Mouse (Mus musculus) duodenum, adult 2 months (tissue): ENCODE data around the gene Tbc1d15. TPM values are rescaled to one million over a fixed set of nuclear protein-coding genes. Genes with fewer than 3 reads are reported as not detected.

ENCODE experiments used
- polyA plus RNA-seq: library from polyadenylated mRNA; depleted of rRNA; stranded (reverse); fragments of >200 nt; gene quantifications from 2 replicates; pipeline ENCODE4 v1.2.3, GENCODE M21; 2012; ENCODE audit warnings: low replicate concordance; rRNA removed

The Tbc1d15 gene
- polyA plus RNA-seq = 2.3 and 2.9 TPM in 2 replicates

GRCm38 (mm10) chr10:115251088-115251934 lies at the start of gene Tbc1d15:
Tbc1d15 (minus strand) TSS chr10:115251467.

GRCm38 (mm10) chr10:115184697-115185096 lies 66.6 kb downstream of the Tbc1d15 start, which contains the start of gene Tph2:
Tph2 (minus strand) TSS chr10:115185022.

Other genes starting within 250 kb of the Tbc1d15 start
- not detected in 2 replicates for gene Tph2, start 66.4 kb downstream of the Tbc1d15 start, polyA plus RNA-seq
- gene Rab21, start 64.1 kb upstream of the Tbc1d15 start, polyA plus RNA-seq = 28.6 and 40.6 TPM in 2 replicates
- gene Tmem19, start 111.0 kb upstream of the Tbc1d15 start, polyA plus RNA-seq = 22.4 and 38.9 TPM in 2 replicates
- gene Thap2, start 133.0 kb upstream of the Tbc1d15 start, polyA plus RNA-seq = 2.0 and 7.6 TPM in 2 replicates
- gene Zfc3h1, start 133.5 kb upstream of the Tbc1d15 start, polyA plus RNA-seq = 3.6 and 3.9 TPM in 2 replicates